Mouse (Mus musculus): ENCODE results near the gene F7. TPM values are rescaled to one million over a fixed set of nuclear protein-coding genes. Genes with fewer than 3 reads are reported as not detected.

F7 gene
- polyA plus RNA-seq (2017; shearing (Covaris generic)), result 1 to 10 TPM in 1 of 2 experiments, not detected in 1; 1.2 TPM

GRCm38 (mm10) chr8:13025487-13026224 lies at the start of gene F7:
Gene F7, plus strand, starts transcription at chr8:13026034.

GRCm38 (mm10) chr8:13037015-13037414 lies 11.2 kb downstream of the F7 start, which contains the start of gene F10:
Gene F10, plus strand, starts transcription at chr8:13037308.

GRCm38 (mm10) chr8:13060441-13061150 lies 34.8 kb downstream of the F7 start, which contains the start of gene Proz:
Gene Proz, plus strand, starts transcription at chr8:13060914.

Other genes starting within 250 kb of the F7 start
- 1 to 10 TPM; 1.2 to 7.8 TPM for gene Mcf2l, start 152.2 kb upstream of the F7 start, polyA plus RNA-seq (2017; shearing (Covaris generic))
- gene F10, start 11.3 kb downstream of the F7 start, polyA plus RNA-seq (2017; shearing (Covaris generic)), result under 1 TPM; 0.18 to 0.50 TPM
- gene Proz, start 34.9 kb downstream of the F7 start, polyA plus RNA-seq (2017; shearing (Covaris generic)), result 1 to 10 TPM; 3.6 to 4.5 TPM
- 10 to 100 TPM; 36.2 to 45.0 TPM for gene Pcid2, start 79.4 kb downstream of the F7 start, polyA plus RNA-seq (2017; shearing (Covaris generic))
- gene Cul4a, start 79.6 kb downstream of the F7 start, polyA plus RNA-seq (2017; shearing (Covaris generic)), result 10 to 100 TPM; 34.7 to 38.6 TPM
- 100 to 1,000 TPM; 217 to 236 TPM for gene Lamp1, start 133.1 kb downstream of the F7 start, polyA plus RNA-seq (2017; shearing (Covaris generic))
- 1 to 10 TPM; 2.0 to 4.3 TPM for gene Grtp1, start 174.6 kb downstream of the F7 start, polyA plus RNA-seq (2017; shearing (Covaris generic))
- 1 to 10 TPM in 1 of 2 experiments, under 1 TPM in 1; 0.46 to 2.0 TPM for gene Adprhl1, start 228.1 kb downstream of the F7 start, polyA plus RNA-seq (2017; shearing (Covaris generic))

Measured in inflammation-experienced regulatory T-cells (primary cell).